Mouse (Mus musculus): ENCODE data around the gene Bhmt.

Gene Bhmt

DNA sequence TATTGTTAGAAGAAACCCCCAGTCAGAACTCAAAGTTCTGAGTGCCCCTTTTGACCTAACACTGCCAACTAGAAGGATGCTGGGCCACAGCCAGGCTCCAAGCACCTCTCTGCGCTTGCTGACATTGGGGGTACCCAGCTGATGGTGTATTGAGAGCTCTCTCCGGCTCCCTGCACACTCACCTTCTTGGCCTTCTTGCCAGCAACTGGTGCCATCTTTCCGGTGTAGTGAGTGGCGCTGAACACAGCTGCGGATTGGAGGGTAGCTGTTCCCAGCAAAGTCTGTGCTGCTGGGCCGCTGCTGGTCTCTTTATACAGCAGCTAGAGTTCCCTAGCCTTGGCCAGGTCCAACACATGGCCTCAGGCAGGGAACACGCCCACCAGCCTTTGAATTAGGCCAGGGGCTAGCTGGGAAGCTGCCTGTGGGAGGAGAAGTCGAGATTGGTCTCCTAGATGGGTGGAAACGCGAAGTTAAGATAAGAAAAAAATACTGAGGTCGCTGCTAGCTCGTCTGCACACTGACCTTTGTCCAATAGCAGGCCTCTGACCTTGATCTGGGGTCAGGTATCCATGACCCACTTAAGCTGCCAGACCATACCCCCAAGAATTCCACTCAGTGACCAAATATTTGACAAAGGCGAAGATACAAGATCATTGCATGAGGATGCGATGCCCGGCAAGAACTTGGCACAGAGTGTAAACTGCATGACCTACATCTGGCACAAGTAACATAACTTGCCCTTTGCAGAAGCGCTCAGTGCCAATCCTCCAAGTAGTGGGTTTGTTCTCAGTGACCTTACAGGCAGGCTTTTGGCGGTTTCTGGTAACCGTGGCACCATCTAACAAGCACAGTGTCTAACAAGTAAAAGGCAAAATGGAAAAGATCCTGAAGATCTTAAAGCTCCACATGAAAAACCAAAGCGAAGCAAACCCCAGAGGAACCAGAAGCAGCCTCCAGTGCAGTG lies at the start of gene Bhmt:
Gene Bhmt (minus strand): TSS at position 680 of the 964 bp plus-strand sequence.
- DNase-seq (ENCODE audit: low spot score) = no peak

DNA sequence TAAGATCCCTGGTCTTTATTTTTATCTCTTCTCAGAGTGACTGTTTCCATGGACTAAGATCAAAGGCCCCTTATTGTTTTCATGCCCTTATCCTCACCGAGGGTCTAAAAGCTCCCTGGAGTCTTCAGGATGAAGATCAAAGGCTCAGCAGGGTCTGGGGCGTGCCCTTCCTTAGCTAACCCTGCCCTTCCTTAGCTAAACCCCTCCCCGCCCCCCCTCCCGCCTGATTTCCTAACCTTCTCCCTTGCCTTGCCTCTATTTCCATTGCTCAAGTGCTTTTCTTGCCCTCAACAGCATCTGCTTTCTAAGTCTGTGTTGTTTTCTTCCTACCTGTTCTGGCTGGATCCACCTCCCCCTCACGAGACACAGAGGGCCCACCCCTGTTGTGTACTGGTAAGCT lies 49.6 kb upstream of the Bhmt start:
- DNase-seq (ENCODE audit: low spot score) = no peak

DNA sequence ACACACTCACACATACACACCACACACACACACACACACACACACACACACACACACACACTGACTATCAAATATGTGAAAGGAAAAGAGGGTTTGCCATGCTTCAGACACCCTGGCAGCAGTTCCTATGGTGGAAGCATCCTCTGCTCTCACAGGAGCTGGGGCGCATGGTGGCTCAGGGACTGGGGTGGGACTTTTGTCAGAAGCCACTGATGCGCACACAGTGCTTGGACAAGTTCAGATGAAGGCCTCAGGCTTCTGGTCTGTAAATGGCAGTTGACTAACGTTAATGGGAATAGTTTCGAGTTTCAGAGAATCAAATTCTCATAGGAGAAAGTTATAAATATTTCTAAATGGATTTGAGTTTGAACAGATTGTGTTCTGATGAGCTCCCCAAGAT lies 47.5 kb upstream of the Bhmt start:
- no peak for DNase-seq (ENCODE audit: low spot score)

DNA sequence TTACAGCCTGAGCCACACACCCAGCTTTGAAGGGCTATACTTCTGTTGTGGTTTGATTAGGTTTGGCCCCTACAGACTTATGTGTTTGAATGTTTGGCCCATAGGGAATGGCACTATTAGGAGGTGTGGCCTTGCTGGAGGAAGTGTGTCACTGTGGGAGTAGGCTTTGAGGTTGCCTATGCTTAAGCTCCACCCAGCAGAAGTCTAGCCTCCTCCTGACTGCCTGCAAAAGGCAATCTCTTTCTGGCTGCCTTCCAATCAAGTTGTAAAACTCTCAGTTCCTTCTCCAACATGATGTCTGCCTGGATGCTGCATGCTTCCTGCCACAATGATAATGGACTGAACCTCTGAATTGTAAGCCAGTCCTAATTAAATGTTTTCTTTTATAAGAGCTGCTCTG lies 45.6 kb upstream of the Bhmt start:
- DNase-seq (ENCODE audit: low spot score) = no peak

DNA sequence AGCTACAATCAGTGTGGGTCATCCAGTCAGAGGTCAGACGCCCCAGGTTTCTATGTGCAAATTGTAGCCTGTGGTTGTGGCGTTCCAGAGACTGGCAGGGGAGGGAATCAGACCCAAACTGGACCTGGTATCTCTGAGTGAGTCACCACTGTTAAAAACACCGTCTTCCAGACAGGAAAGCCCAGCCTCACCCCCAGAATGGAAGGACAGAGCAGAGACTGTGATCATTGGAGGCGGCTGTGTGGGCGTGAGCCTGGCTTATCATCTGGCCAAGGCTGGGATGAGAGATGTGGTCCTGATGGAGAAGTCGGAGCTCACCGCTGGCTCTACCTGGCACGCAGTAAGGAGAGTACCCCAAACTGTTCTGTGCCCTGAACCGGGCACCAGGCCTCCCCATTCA lies 39.1 kb upstream of the Bhmt start:
- no peak for DNase-seq (ENCODE audit: low spot score)

DNA sequence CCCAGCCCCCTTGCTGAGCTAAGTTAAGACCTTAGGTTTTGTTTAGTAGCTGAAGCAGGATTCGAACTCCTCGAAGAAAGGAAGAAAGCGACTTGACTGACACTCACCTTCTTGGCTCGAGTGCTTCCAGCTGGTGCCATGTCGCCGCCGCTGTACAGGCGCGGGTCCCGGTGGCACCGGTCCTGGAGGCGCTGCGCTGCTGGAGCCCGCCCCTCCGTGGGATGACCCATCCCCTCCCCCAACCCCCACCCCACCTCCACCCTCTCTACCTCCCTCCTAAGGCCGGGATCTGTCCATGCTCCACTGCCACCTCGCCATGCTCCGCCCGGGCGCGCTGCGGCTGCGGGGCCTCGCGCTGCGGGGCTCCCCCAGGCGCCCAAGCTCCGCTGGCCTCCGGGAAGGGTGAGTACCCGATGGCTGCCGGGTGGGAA lies 36.4 kb upstream of the Bhmt start, which contains the start of the genes Bhmt2 and Dmgdh:
Gene Bhmt2 (minus strand): TSS at position 172 of the 431 bp plus-strand sequence.
Gene Dmgdh (plus strand): TSS at position 303 of the 431 bp plus-strand sequence.
- DNase-seq (ENCODE audit: low spot score) = no peak

DNA sequence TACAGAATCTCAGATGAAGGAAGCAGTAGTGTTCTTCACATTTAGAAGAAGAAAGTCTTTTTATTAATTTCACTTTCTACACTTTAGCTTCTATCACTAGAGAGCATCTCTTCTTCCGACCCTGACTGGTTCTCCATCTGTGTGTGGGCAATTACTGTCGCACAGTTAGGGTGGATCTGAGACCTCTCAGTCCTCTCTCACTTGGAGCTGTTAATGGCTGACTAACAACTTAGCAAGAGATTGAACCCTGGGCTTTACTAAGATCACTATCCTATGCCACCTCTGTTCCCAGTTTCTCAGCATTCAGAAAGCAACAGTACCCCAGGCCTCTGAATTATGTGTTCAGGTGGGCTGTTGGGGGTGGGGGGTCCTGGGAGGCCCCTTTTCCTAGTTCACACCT lies 35.5 kb upstream of the Bhmt start:
- no peak for DNase-seq (ENCODE audit: low spot score)

DNA sequence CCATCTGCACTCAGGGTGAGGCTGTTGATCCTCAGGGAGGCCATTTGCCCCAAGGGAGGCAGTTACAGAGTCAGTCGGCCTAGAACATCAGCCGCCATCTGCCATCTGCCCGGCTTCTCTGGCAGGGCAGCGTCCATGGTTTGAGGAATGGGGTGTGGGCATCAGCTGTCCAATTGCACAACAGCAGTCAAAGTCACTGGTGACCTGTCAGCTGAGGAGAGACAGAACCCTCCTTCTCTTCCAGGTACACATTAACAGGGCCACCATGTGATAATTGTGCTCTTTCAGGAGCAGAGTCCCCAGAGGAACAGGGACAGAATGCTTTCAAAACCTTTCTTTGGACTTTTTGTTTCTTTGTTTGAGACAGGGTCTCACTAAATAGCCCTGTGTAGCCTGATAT lies 34.6 kb upstream of the Bhmt start:
- no peak for DNase-seq (ENCODE audit: low spot score)

DNA sequence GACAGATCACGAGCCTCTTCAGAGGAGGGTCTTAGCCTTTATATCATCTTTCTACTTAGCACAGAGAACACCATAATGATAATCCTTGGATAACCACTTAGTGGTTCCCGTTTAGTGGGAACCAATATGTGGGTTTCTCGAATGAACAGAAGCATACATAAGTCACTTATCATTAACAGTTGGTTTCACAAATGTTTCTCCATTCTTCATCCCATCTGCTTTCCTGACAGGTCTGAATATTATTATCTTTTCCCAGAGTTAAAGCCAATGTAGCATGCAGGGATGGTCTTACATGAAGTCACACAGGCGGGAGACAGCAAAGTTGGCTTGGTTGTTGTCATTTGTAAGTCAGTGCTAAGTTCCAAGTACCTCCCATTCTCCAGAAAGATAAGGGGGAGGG lies 29.8 kb upstream of the Bhmt start:
- no peak for DNase-seq (ENCODE audit: low spot score)

DNA sequence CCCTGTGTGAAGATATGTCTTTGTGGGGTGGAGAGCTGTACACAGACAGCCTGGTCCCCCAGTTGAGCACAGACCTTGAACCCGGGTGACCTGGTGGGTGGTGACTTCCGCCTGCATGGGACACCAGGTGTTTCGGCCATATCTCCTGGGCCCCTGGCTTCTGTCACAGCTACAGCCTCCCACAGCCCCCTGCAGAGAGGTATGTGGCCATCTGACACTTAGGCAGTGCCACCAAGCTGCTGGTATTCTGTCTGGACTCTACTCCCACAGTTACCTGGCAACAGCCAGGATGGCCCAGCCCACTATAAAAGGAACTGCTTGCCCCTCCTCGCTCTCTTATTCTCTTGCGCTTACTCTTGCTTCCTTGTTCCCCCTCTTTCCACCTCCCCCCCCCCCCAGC lies 20.2 kb upstream of the Bhmt start:
- no peak for DNase-seq (ENCODE audit: low spot score)

DNA sequence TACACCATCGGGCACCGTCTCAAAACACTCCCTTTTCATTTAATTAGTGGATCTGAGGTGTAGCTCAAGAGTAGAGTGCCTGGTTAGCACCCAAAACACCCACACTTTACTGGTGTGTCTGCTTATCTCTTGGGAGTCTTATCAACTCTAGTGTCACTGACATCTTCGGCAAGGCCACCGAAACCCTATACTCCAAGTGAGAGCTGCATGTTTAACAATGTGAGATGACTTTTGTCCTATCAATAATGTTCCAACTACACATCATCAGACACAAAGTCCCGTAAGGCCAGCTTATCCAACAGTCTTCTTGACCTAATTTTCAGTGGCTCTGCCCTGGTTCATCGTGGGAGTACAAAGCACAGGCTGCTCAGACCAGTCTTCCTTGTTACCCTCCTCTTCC lies 15.6 kb upstream of the Bhmt start:
- no peak for DNase-seq (ENCODE audit: low spot score)

DNA sequence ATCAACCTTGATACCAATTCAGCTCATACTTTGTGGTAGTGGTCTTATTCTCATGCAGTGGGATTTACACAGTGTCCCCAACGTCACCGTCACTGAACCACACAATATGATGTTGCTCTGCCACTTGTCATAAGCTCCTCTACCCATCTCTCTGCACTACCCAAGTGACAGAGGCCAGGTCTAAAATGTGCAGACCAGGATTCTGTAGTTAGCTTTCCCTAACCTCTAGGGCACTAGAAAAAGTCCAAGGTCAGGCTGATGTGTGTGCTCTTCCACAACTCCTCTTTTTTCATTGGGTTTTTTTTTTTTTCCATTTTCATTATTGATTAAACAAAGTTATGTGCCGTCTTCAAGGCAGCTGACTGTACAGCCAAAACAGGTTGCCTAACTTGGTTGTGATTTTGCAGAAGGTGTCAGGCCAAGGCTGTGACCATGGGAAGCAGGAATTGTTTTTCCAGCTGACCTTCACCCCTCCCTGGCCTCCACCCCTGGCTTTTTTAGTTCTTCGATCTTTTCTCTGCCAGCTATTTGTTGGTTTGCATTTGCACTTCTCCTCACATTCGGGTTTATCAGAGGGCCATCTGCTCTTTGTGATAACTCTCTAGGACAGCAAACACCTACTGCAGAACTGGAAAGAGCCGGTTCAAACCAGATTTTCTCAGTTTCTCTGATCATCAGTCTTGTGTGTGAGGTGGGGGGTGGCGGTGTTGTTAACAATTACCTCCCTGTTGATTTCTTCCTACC lies 10.8 kb upstream of the Bhmt start:
- no peak for DNase-seq (ENCODE audit: low spot score)

DNA sequence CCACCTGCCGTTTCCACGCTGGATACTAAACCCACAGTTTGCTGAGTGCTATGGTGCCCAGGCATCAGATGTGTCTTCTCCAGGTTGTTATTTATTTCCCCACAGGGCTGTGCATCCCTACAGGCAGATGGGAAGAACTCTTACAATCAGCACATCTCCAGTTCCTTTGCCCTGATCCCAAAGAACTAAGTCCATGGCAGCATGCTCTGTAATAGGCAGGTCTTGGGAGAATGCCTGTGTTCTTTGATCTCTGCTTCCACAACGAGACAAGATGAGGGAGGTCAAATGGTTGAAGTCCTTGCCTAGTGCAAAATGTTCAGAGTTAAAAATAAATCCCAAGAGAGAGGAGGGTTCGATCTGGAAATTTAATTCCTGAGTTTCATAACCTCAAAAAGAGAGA lies 1.9 kb upstream of the Bhmt start:
- no peak for DNase-seq (ENCODE audit: low spot score)

DNA sequence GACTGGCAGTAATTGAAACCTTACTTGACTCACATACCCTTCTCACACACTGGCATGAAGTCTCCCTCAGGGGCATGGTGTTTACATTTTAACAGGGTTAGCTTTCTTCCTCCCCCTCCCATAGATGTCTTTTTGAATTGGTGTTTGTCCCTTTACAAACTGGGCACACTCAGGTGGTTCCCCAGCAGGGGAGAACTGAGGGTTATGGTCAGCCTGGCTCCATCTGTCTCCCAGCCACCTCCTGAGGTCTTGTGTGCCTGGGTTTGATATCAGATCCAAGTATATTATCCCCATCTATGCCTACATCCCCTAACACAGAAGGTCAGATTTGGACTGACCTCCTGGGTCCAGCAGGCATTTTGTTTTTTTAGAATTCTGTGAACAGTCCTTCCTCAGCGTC lies 1.2 kb downstream of the Bhmt start:
- DNase-seq (ENCODE audit: low spot score) = no peak

DNA sequence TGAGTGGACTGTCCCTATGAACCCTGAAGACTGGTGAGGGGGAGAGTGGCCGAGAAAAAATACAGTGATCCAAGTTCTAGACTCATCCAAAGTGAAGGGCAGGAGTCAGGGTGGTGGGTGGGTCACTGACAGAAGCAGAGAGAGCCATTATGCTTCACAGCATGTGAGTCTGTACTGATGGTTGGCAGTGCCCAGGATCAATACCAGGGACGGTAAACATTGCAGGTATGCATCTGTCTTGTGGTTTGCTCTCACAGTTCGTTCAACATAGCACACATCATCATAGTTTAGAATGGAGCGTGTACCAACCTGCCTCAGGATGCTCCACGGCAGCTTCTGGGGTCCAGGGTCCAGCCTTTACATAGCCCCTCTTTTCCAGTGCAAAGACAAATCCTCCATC lies 4.8 kb downstream of the Bhmt start:
- no peak for DNase-seq (ENCODE audit: low spot score)

DNA sequence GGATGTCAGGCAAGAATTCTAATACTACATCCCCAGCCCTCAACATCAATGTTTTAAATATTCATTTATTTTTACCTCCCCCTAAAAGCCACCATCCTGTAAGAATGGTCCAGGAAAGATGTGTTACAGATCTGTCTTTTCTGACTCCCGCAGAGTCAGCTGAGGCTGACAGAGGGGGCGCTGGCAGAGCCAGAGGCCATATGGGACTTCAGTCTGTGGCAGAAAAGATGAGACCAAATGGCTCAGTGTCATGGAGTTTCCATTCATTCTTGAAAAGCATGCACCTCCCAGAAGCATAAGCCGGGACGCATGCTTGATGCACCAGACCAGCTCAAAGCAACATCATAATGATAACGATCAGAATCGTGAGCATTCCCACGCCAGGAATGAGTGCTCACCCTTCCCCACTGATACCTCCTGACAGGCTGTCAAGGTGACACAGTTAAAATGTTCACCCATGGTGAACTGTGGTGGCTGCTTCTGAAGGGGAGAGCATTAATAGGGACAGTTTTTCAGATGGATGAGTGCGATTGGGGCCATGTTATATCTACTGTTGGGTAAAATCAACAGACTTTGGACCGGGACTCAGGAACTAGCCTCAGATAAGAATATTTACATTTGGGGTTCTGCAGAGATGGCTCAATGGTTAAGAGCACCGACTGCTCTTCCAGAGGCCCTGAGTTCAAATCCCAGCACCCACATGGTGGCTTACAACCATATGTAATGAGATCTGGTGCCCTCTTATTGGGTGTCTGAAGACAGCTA lies 6.6 kb downstream of the Bhmt start:
- DNase-seq (ENCODE audit: low spot score) = no peak

DNA sequence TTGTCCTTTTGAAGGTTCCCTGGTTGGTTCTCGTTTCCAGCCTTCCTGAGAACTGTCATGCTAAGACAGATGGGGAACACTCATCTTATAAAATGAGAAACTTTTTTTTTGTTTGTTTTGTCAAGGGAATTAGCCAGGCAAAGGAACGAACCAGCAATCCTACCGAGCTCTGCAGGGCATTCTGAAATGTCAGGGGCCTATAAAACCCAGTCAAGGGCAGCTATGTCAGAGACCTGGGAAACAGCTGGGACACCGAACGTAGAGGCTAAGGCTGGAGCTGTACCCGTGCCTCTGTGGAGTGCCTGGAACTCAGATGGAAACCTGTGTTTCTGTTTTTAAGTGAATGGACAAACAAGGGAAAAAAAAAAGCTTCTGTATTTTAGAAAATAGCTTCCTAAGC lies 8.9 kb downstream of the Bhmt start:
- no peak for DNase-seq (ENCODE audit: low spot score)

DNA sequence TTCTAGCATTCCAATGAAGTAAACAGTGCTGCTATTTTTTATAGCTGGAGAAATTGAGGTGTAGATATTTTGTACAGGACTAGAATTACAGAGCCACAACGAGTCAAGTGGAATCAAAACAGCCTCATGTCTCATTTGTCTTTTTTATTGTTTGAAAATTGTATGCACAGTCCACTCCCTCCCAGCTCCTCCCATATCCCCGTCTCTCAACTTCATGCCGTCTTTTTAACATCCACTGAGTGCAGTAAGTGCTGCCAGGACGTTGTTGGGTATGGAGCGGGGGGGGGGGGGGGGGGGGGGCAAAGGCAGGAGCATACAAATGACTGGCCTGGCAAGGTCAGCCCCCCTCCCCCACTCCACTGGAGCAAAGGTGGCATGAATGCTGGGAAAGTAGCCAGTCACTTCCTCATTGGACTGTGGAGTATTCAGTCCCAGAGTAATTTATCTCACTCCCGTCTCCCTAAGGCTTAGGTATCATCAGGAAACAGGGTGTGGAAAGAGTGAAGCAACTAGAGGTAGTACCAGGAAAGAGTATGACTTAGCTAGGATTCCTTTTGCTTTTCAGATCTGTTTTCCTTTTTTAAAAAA lies 23.3 kb downstream of the Bhmt start:
- no peak for DNase-seq (ENCODE audit: low spot score)

DNA sequence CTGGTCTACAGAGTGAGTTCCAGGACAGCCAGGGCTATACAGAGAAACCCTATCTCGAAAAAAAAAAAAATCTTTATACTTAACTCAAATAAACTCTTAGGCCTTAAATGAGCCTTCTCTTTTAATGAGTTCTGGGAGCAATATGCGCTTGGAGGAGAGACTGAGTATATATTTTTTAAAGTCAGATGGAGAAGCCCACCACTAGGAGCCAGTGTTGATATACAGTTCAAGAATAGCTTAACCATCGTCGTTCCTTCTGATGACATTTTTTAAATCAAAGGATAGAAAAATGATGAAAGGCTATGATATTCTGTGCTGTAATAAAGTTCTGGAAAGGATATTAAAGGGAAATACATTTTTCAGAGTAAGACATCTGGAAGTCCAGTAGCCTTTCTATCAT lies 24.0 kb downstream of the Bhmt start:
- no peak for DNase-seq (ENCODE audit: low spot score)

DNA sequence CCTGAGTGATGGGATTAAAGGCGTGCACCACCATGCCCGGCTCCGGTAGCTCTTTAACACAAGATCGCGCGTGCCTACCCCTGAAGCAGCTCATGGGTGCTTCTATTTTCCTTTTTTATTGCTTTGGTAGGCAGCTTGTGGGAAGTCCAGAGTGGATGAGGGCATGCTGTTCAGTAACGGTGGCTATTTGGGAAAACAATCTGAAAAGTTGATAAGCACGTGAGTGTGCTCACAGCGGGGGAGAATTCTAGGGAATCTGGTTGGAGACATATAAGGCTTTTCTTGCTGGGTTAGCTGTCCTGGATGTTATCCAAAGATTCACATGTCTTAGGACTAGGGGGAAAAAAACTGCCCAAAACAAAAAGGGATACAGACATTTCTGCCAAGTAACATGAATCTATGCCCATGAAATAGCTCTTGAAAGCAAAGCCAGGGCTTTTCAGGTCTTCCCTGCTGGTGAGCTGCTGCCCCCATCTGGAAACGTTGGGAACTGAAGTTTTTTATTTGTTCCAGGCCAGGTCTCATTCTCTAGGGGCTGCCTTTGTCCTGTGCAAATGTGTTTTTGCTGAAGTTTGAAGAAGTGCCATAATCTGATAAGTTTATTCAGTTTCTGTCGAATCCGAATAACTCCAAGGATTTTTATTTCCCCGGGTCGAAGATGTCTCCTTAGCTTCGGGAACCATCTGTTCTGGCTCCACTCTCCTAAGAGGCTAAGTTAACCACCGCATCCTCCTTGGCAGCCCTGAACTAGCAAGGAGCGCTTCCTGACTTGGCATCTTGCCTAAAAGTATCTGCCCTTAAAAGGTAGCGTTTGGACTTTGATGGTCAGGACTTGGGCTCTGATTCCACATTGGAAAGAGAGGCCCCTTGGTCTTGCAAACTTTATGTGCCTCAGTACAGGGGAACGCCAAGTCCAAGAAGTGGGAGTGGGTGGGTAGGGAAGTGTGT lies 24.8 kb downstream of the Bhmt start:
- peak; percentile 67 for DNase-seq (ENCODE audit: low spot score)

DNA sequence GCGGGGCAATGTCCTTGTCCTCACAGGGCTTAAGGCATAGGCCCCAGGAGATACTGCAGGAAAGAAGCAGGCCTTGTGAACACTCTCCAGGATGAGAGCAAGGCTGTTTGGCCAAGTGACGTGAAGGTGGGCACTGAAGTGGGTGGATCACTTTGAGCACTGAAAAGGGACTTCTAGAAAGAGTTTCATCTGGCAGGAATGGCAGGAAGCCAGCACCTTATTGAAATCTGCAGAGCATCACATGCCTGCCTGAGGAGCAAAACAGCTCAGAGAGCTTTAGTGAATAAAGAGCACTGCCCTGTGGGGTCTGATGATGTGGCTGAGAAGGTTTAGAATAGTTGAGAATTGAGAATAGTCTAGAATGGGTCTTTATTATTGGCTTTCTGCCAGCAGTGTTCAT lies 29.3 kb downstream of the Bhmt start:
- no peak for DNase-seq (ENCODE audit: low spot score)
